Mouse (Mus musculus) hindbrain, embryonic 13.5 days (tissue): ENCODE data around the gene Anapc11. TPM values are rescaled to one million over a fixed set of nuclear protein-coding genes. Genes with fewer than 3 reads are reported as not detected.

Experiments
- ATAC-seq: fragments of 200-750 bp; cut with Nextera tagmentation; 2 replicates; pipeline ENCODE4 v1.8.0; 2017; ENCODE audit warnings: moderate TSS enrichment; ENCODE audit not compliant: low FRiP score
- H3K27ac ChIP-seq: fragments of 300-500 bp; sonication (generic); 2 replicates; pipeline ENCODE4 v1.5.1; 2015; ENCODE audit warnings: inconsistent platforms, mild to moderate bottlenecking, moderate library complexity
- H3K27me3 ChIP-seq: fragments of 300-500 bp; sonication (generic); 2 replicates; pipeline ENCODE4 v1.6.1; 2015; ENCODE audit warnings: mild to moderate bottlenecking, inconsistent platforms
- H3K36me3 ChIP-seq: fragments of 300-500 bp; sonication (generic); 2 replicates; pipeline ENCODE4 v1.6.1; 2015; ENCODE audit warnings: mild to moderate bottlenecking, inconsistent platforms
- H3K4me1 ChIP-seq: fragments of 300-500 bp; sonication (generic); replicated peaks from 2 replicates; pipeline ENCODE4 v1.6.1; 2015; ENCODE audit warnings: inconsistent platforms
- H3K4me2 ChIP-seq: fragments of 300-500 bp; sonication (generic); 2 replicates; pipeline ENCODE4 v1.6.1; 2015; ENCODE audit warnings: inconsistent platforms, mild to moderate bottlenecking, moderate library complexity
- H3K4me3 ChIP-seq: fragments of 300-500 bp; sonication (generic); 2 replicates; pipeline ENCODE4 v1.5.1; 2015; ENCODE audit warnings: mild to moderate bottlenecking, inconsistent platforms
- H3K9ac ChIP-seq: fragments of 300-500 bp; sonication (generic); 2 replicates; pipeline ENCODE4 v1.6.1; 2015; ENCODE audit warnings: mild to moderate bottlenecking, inconsistent platforms
- H3K9me3 ChIP-seq: fragments of 300-500 bp; sonication (generic); 2 replicates; pipeline ENCODE4 v1.6.1; 2016; ENCODE audit warnings: inconsistent platforms
- WGBS: fragments of 180-500 bp; shearing (Covaris S2); methylation state at CpG from one replicate; pipeline ENCODE4 v1.1.7; 2015; 5-methylcytosine and 5-hydroxymethylcytosine counted together
- microRNA-seq: library from miRNA; unstranded; fragments of <30 nt; microRNA quantifications from one replicate; pipeline ENCODE4, GENCODE M21; 2016
- polyA plus RNA-seq: library from polyadenylated mRNA; unstranded; fragments of >200 nt; fragmentation: Nextera tagmentation; extraction: Ambion mirVana; gene quantifications from 2 replicates; pipeline ENCODE4 v1.2.1, GENCODE M21; 2015

Anapc11 gene
- polyA plus RNA-seq, 1 experiment from 2014 or later = 192 TPM

DNA sequence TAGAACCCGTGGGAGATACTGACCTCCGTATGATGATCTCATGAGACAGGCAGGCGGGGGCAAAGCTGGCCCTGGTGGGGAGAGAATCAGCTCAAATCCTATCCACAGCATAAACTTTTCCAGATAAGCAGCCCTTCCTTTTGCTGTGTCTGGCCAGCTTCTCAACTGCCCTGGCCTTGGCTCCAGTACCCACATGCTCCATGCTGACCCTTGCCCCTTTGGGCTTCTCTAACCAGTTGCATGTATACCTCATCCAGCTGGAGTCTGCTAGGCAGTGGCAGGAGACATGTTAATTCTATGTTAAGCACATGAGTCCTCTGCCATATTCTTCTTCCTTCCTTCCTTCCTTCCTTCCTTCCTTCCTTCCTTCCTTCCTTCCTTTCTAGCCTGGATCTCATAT is 56.5 kb downstream of the Anapc11 start:
- Histone ChIP-seq H3K4me2 (no peak overlapping the region), H3K4me1 (peaks cover 5% of the 10 kb centered on the region), H3K4me3 (no peak overlapping the region), H3K27me3 (peaks cover 61% of the 10 kb centered on the region), H3K36me3 (no peaks in the 10 kb centered on the region), H3K9ac (no peak overlapping the region), H3K9me3 (no peaks in the 10 kb centered on the region), H3K27ac (no peak overlapping the region)
- ATAC-seq = no peak
- 88% methylated on average over 3 of the region's 3 CpGs for WGBS

DNA sequence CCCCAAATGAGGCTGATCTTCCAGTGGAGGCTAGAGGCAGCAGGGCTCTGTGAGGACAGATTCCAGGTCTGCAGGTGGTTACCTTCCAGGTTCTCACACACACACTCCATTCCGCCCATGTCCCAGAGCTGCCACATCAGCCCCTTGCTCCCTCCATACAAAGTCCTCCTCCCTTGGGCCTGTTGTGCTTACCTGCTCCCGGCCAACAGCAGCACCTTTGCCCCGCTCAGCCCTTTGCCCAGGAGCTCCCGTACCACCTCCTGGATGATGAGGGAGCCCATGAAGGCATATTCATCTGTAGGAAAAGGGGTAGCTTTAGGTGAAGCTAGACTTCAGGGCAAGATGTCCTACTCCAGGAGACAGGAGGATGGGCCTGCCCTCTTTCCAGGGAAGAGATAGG is 59.1 kb downstream of the Anapc11 start:
- ATAC-seq = no peak
- H3K4me1 ChIP-seq = peaks cover 21% of the 10 kb centered on the region
- peaks cover 79% of the 10 kb centered on the region for H3K27me3 ChIP-seq
- H3K4me2 ChIP-seq = no peak overlapping the region
- H3K9ac ChIP-seq = no peak overlapping the region
- H3K36me3 ChIP-seq = no peaks in the 10 kb centered on the region
- no peak overlapping the region for H3K27ac ChIP-seq
- WGBS = 84% methylated on average over 4 of the region's 4 CpGs
- H3K9me3 ChIP-seq = no peaks in the 10 kb centered on the region
- no peak overlapping the region for H3K4me3 ChIP-seq

Small RNA genes within 50 kb of the gene (microRNA-seq; reads per million reads assigned to microRNA genes)
- 0.70 reads per million for gene Mir6936

Other genes starting within 250 kb of the Anapc11 start
- 4,110 and 4,339 TPM in 2 replicates for gene Actg1, start 249.9 kb upstream of the Anapc11 start, polyA plus RNA-seq
- 1.6 and 2.6 TPM in 2 replicates for gene Fscn2, start 236.9 kb upstream of the Anapc11 start, polyA plus RNA-seq
- 74.6 and 82.4 TPM in 2 replicates for gene Faap100, start 219.7 kb upstream of the Anapc11 start, polyA plus RNA-seq
- gene Nploc4, start 160.7 kb upstream of the Anapc11 start, polyA plus RNA-seq = 32.5 and 33.8 TPM in 2 replicates
- not detected in 2 replicates for gene Tspan10, start 155.8 kb upstream of the Anapc11 start, polyA plus RNA-seq
- gene Pde6g, start 144.9 kb upstream of the Anapc11 start, polyA plus RNA-seq = 0.36 and 0.44 TPM in 2 replicates
- gene Oxld1, start 140.4 kb upstream of the Anapc11 start, polyA plus RNA-seq = 10.5 and 10.6 TPM in 2 replicates
- gene Ccdc137, start 140.3 kb upstream of the Anapc11 start, polyA plus RNA-seq = 26.3 and 27.3 TPM in 2 replicates
- gene Arl16, start 130.8 kb upstream of the Anapc11 start, polyA plus RNA-seq = 58.9 and 63.2 TPM in 2 replicates
- 108 TPM in 2 replicates for gene Mrpl12, start 113.8 kb upstream of the Anapc11 start, polyA plus RNA-seq
- gene Slc25a10, start 106.6 kb upstream of the Anapc11 start, polyA plus RNA-seq = 32.0 and 32.8 TPM in 2 replicates
- 0.19 and 0.30 TPM in 2 replicates for gene Gcgr, start 67.7 kb upstream of the Anapc11 start, polyA plus RNA-seq
- 234 and 241 TPM in 2 replicates for gene Mcrip1, start 48.7 kb upstream of the Anapc11 start, polyA plus RNA-seq
- gene Ppp1r27, start 47.3 kb upstream of the Anapc11 start, polyA plus RNA-seq = not detected in 2 replicates
- 289 and 294 TPM in 2 replicates for gene P4hb, start 25.2 kb upstream of the Anapc11 start, polyA plus RNA-seq
- gene Arhgdia, start 16.8 kb upstream of the Anapc11 start, polyA plus RNA-seq = 471 and 481 TPM in 2 replicates
- 267 and 290 TPM in 2 replicates for gene Alyref, start 56 bp upstream of the Anapc11 start, polyA plus RNA-seq
- gene Npb, start 10.1 kb downstream of the Anapc11 start, polyA plus RNA-seq = 0.79 and 1.3 TPM in 2 replicates
- 169 and 174 TPM in 2 replicates for gene Pcyt2, start 19.5 kb downstream of the Anapc11 start, polyA plus RNA-seq
- 50.4 and 50.6 TPM in 2 replicates for gene Sirt7, start 26.8 kb downstream of the Anapc11 start, polyA plus RNA-seq
- 27.5 and 30.8 TPM in 2 replicates for gene Mafg, start 35.2 kb downstream of the Anapc11 start, polyA plus RNA-seq
- 22.9 and 23.3 TPM in 2 replicates for gene Pycr1, start 45.3 kb downstream of the Anapc11 start, polyA plus RNA-seq
- gene Myadml2, start 49.7 kb downstream of the Anapc11 start, polyA plus RNA-seq = 0.36 and 0.77 TPM in 2 replicates
- gene Notum, start 62.8 kb downstream of the Anapc11 start, polyA plus RNA-seq = 0.91 and 0.98 TPM in 2 replicates
- gene Aspscr1, start 74.6 kb downstream of the Anapc11 start, polyA plus RNA-seq = 152 and 161 TPM in 2 replicates
- gene Cenpx, start 115.3 kb downstream of the Anapc11 start, polyA plus RNA-seq = 103 and 113 TPM in 2 replicates
- gene Lrrc45, start 115.5 kb downstream of the Anapc11 start, polyA plus RNA-seq = 67.9 and 73.1 TPM in 2 replicates
- 272 and 278 TPM in 2 replicates for gene Rac3, start 123.0 kb downstream of the Anapc11 start, polyA plus RNA-seq
- gene Dcxr, start 128.9 kb downstream of the Anapc11 start, polyA plus RNA-seq = 9.7 and 12.1 TPM in 2 replicates
- gene Cbr2, start 133.7 kb downstream of the Anapc11 start, polyA plus RNA-seq = 0.49 TPM in 1 of 2 replicates, not detected in the other
- 0.94 and 2.1 TPM in 2 replicates for gene Hmga1b, start 164.4 kb downstream of the Anapc11 start, polyA plus RNA-seq
- 98.0 and 98.5 TPM in 2 replicates for gene Rfng, start 185.8 kb downstream of the Anapc11 start, polyA plus RNA-seq
- 265 and 274 TPM in 2 replicates for gene Gps1, start 185.9 kb downstream of the Anapc11 start, polyA plus RNA-seq
- 45.6 and 48.6 TPM in 2 replicates for gene Dus1l, start 198.0 kb downstream of the Anapc11 start, polyA plus RNA-seq
- 67.9 and 69.7 TPM in 2 replicates for gene Fasn, start 226.1 kb downstream of the Anapc11 start, polyA plus RNA-seq